Mouse (Mus musculus) ES-Bruce4 (cell line): ENCODE measurements at regions not wholly inside any gene's neighbourhood (a gene's known extent, or its start where the extent isn't known, plus 50 kb on each side); places are given as distances from the start of the nearest gene placed in this dataset.

Source experiments
- H3K27ac ChIP-seq: 2 replicates; pipeline ENCODE4 v1.5.1; 2012; ENCODE audit warnings: low read length, inconsistent platforms; ENCODE audit not compliant: insufficient read depth
- H3K27me3 ChIP-seq: 2 replicates; pipeline ENCODE4 v1.6.1; 2012; ENCODE audit warnings: mild to moderate bottlenecking, low read length, inconsistent platforms; ENCODE audit not compliant: control insufficient read depth, poor library complexity, insufficient read depth, severe bottlenecking
- H3K36me3 ChIP-seq: 2 replicates; pipeline ENCODE4 v1.6.1; 2012; ENCODE audit warnings: inconsistent platforms, mild to moderate bottlenecking, low read length, moderate library complexity; ENCODE audit not compliant: control insufficient read depth, poor library complexity, insufficient read depth, severe bottlenecking
- H3K4me1 ChIP-seq: one replicate; pipeline ENCODE4 v1.8.1; 2011; ENCODE audit warnings: low read length; ENCODE audit not compliant: control insufficient read depth, insufficient read depth
- H3K4me3 ChIP-seq: 2 replicates; pipeline ENCODE4 v1.5.1; 2011; ENCODE audit warnings: low read depth, mild to moderate bottlenecking, low read length
- H3K9ac ChIP-seq: 2 replicates; pipeline ENCODE4 v1.6.1; 2012; ENCODE audit warnings: low read depth, mild to moderate bottlenecking, inconsistent platforms; ENCODE audit not compliant: poor library complexity, severe bottlenecking
- H3K9me3 ChIP-seq: replicated peaks from 2 replicates; pipeline ENCODE4 v1.6.1; 2012; ENCODE audit warnings: mild to moderate bottlenecking, low read length, inconsistent platforms; ENCODE audit not compliant: control insufficient read depth, poor library complexity, insufficient read depth, severe bottlenecking
- CTCF ChIP-seq: IDR thresholded peaks from one replicate; pipeline ENCODE4 v1.8.1; 2011; ENCODE audit warnings: low read depth, low read length
- EP300 ChIP-seq: IDR thresholded peaks from 2 replicates; pipeline ENCODE4 v1.6.1; 2011; ENCODE audit warnings: low read depth, low read length; ENCODE audit not compliant: insufficient read depth
- POLR2A ChIP-seq: IDR thresholded peaks from one replicate; pipeline ENCODE4 v1.8.1; 2011; ENCODE audit warnings: low read length; ENCODE audit not compliant: insufficient read depth

- Histone ChIP-seq H3K27ac (no peak overlapping the region), H3K9me3 (no peaks in the 10 kb centered on the region), H3K4me1 (no peaks in the 10 kb centered on the region), H3K36me3 (no peaks in the 10 kb centered on the region), H3K9ac (no peak overlapping the region), H3K27me3 (no peaks in the 10 kb centered on the region; the same call in 1 of the 2 replicates), H3K4me3 (no peak overlapping the region)
- TF ChIP-seq EP300 (no peak), CTCF (no peak), POLR2A (no peak)
Observed at GRCm38 (mm10) chr4:67473034-67473433, 645.6 kb downstream of the Tlr4 start.

- Histone ChIP-seq H3K9ac (no peak overlapping the region), H3K27me3 (no peaks in the 10 kb centered on the region), H3K4me3 (no peak overlapping the region), H3K36me3 (no peaks in the 10 kb centered on the region), H3K27ac (no peak overlapping the region), H3K9me3 (no peaks in the 10 kb centered on the region), H3K4me1 (no peaks in the 10 kb centered on the region)
- TF ChIP-seq POLR2A = no peak
- peak; percentile 47 for TF ChIP-seq CTCF
Observed at GRCm38 (mm10) chr4:67477264-67477845, 650.0 kb downstream of the Tlr4 start.

- H3K4me1 ChIP-seq = no peaks in the 10 kb centered on the region
- no peak for TF ChIP-seq EP300
- no peak for TF ChIP-seq CTCF
- TF ChIP-seq POLR2A = no peak
- no peaks in the 10 kb centered on the region for H3K9me3 ChIP-seq
- H3K27me3 ChIP-seq = no peaks in the 10 kb centered on the region
- no peaks in the 10 kb centered on the region for H3K36me3 ChIP-seq
- H3K9ac ChIP-seq = no peak overlapping the region
- H3K4me3 ChIP-seq = no peak overlapping the region
- H3K27ac ChIP-seq = no peak overlapping the region
Observed at GRCm38 (mm10) chr4:67478081-67478480, 650.7 kb downstream of the Tlr4 start.

GRCm38 (mm10) chr4:67522235-67522634 is 694.9 kb downstream of the Tlr4 start:
- Histone ChIP-seq H3K36me3 (no peaks in the 10 kb centered on the region), H3K27ac (no peak overlapping the region), H3K27me3 (no peaks in the 10 kb centered on the region), H3K4me1 (no peaks in the 10 kb centered on the region), H3K9me3 (no peaks in the 10 kb centered on the region), H3K4me3 (no peak overlapping the region), H3K9ac (no peak overlapping the region)
- no peak for TF ChIP-seq POLR2A
- TF ChIP-seq EP300 = no peak
- no peak for TF ChIP-seq CTCF

- no peak for TF ChIP-seq CTCF
- TF ChIP-seq POLR2A = no peak
- TF ChIP-seq EP300 = no peak
- no peaks in the 10 kb centered on the region for H3K9me3 ChIP-seq
- H3K4me1 ChIP-seq = no peaks in the 10 kb centered on the region
- H3K9ac ChIP-seq = no peak overlapping the region
- no peaks in the 10 kb centered on the region for H3K36me3 ChIP-seq
- H3K27ac ChIP-seq = no peak overlapping the region
- no peaks in the 10 kb centered on the region for H3K27me3 ChIP-seq
- no peak overlapping the region for H3K4me3 ChIP-seq
Observed at GRCm38 (mm10) chr4:67523158-67523557, 695.8 kb downstream of the Tlr4 start.

DNA sequence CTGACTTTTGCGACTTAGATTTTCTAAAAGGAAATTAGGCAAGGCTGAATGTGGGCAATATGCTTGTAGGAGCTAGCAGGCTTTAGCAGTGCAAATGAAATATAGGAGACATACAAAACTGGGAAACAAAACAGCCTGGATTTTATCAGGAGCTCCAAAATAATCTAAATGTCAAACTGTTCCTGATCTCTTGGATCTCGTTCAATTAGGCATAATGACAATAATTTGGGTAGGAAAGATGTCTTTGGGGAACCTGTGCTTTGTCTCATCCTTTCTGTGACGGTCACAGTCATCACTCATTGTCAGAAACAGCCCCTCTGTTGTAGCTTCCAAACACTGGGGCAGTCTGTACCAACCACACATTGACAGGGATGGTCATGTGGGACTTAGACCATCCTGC is 702.2 kb downstream of the Tlr4 start:
- no peaks in the 10 kb centered on the region for H3K27me3 ChIP-seq
- TF ChIP-seq POLR2A (no peak), EP300 (no peak), CTCF (no peak)
- H3K36me3 ChIP-seq = no peaks in the 10 kb centered on the region
- no peaks in the 10 kb centered on the region for H3K9me3 ChIP-seq
- no peaks in the 10 kb centered on the region for H3K4me1 ChIP-seq
- H3K4me3 ChIP-seq = no peak overlapping the region
- H3K9ac ChIP-seq = no peak overlapping the region
- no peak overlapping the region for H3K27ac ChIP-seq

DNA sequence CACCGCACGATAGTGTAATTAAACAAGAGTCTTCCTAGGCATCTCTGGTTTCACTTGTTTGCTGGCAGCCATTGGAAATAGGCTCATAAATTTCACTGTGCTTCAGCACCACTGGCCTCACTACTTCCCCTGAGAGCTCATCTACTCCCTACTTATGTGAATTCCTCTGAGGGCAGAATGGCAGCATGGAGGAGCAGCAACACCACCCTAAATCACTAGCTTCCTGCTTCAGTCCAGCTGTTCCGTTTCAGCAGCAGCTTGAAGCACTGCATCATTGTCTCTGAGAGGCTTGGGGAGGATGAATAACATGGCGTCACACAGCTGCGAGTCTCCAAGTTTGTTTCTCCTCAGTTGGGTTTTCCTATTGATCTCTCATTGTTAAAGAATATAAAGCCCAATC is 712.1 kb downstream of the Tlr4 start:
- no peaks in the 10 kb centered on the region for H3K4me1 ChIP-seq
- no peaks in the 10 kb centered on the region for H3K27me3 ChIP-seq
- no peak overlapping the region for H3K9ac ChIP-seq
- no peak overlapping the region for H3K4me3 ChIP-seq
- no peak overlapping the region for H3K27ac ChIP-seq
- H3K36me3 ChIP-seq = no peaks in the 10 kb centered on the region
- H3K9me3 ChIP-seq = no peaks in the 10 kb centered on the region
- TF ChIP-seq EP300 = no peak
- TF ChIP-seq CTCF = no peak
- TF ChIP-seq POLR2A = no peak
